Mouse (Mus musculus) right cerebral cortex, postnatal 10 days (tissue): ENCODE measurements at regions not wholly inside any gene's neighbourhood (a gene's known extent, or its start where the extent isn't known, plus 50 kb on each side); places are given as distances from the start of the nearest gene placed in this dataset.
"Not testable (repeated sequence)": the region's sequence is repeated elsewhere in the genome, so short reads cannot be mapped to it uniquely, and the experiment has no call there.

ENCODE experiments used
- DNase-seq, 2 experiments: peaks; one replicate each; pipeline ENCODE4 v3.0.0; 2021; ENCODE audit warnings: low spot score in 2 of 2

- no peak for DNase-seq
Observed at GRCm38 (mm10) chr13:7233399-7233798, 584.8 kb upstream of the Pfkp start.

- DNase-seq, result peak; percentile 27 to 36
Observed at GRCm38 (mm10) chr13:7206626-7207211, 558.1 kb upstream of the Pfkp start.

GRCm38 (mm10) chr13:7195990-7196389 is 547.4 kb upstream of the Pfkp start:
- no peak for DNase-seq

- DNase-seq, result no peak
Observed at GRCm38 (mm10) chr13:7182216-7182751, 533.7 kb upstream of the Pfkp start.

- no peak for DNase-seq
Observed at GRCm38 (mm10) chr13:7175561-7176160, 527.1 kb upstream of the Pfkp start.

- not testable (repeated sequence) for DNase-seq
Observed at GRCm38 (mm10) chr13:7170035-7170434, 521.5 kb upstream of the Pfkp start.

GRCm38 (mm10) chr13:7146337-7146736 is 497.8 kb upstream of the Pfkp start:
- DNase-seq, result no peak

GRCm38 (mm10) chr13:7110572-7110971 is 462.0 kb upstream of the Pfkp start:
- DNase-seq, result no peak

- no peak for DNase-seq
Observed at GRCm38 (mm10) chr13:7103289-7103688, 454.7 kb upstream of the Pfkp start.

GRCm38 (mm10) chr13:7093072-7093649 is 444.6 kb upstream of the Pfkp start:
- DNase-seq, result no peak

GRCm38 (mm10) chr13:7090916-7091315 is 442.3 kb upstream of the Pfkp start:
- peak in 1 of 2 experiments; percentile 24 for DNase-seq

- DNase-seq, result no peak
Observed at GRCm38 (mm10) chr13:7066211-7066610, 417.6 kb upstream of the Pfkp start.

GRCm38 (mm10) chr13:7063717-7064116 is 415.1 kb upstream of the Pfkp start:
- DNase-seq, result no peak

- peak in 1 of 2 experiments; percentile 20 for DNase-seq
Observed at GRCm38 (mm10) chr13:7057545-7057944, 409.0 kb upstream of the Pfkp start.
